Mouse (Mus musculus) layer of hippocampus, postnatal 25 days (tissue): ENCODE data around the gene 1700001L19Rik. TPM values are rescaled to one million over a fixed set of nuclear protein-coding genes. Genes with fewer than 3 reads are reported as not detected.
"Not testable (repeated sequence)": the region's sequence is repeated elsewhere in the genome, so short reads cannot be mapped to it uniquely, and the experiment has no call there.

Experiments used
- DNase-seq, 2 experiments: peaks; one replicate each; pipeline ENCODE4 v3.0.0; 2022; ENCODE audit warnings: mixed read lengths in 2 of 2, low spot score in 1 of 2; ENCODE audit errors: extremely low spot score in 1 of 2
- total RNA-seq, 2 experiments: library from RNA; stranded (reverse); gene quantifications; 2 replicates each; pipeline ENCODE4 v1.2.3; 2021

Gene 1700001L19Rik
- 10 to 100 TPM; 14.1 to 14.3 TPM for total RNA-seq

DNA sequence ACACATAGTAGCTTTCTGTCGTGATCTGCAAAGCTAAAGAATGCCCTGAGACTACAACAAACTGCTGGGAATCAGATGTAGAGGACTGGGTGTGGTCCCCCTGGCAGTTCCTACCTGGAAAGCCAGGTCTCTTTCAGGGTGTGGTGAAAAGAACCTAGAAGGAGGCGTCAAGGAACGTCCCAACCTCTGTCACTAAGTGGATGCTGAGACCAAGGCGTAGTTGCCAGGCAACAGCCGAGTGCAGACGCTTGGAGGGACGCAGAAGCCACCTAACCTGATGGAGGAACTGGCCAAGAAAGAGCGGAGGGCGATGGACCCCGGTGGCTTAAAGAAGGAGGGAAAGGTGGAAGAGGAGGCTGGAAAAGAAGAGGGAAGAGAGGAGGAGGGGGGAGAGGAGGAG lies at the start of gene 1700001L19Rik:
Gene 1700001L19Rik, plus strand, starts transcription at position 223 of the 400 bp plus-strand sequence.
- no peak for DNase-seq

DNA sequence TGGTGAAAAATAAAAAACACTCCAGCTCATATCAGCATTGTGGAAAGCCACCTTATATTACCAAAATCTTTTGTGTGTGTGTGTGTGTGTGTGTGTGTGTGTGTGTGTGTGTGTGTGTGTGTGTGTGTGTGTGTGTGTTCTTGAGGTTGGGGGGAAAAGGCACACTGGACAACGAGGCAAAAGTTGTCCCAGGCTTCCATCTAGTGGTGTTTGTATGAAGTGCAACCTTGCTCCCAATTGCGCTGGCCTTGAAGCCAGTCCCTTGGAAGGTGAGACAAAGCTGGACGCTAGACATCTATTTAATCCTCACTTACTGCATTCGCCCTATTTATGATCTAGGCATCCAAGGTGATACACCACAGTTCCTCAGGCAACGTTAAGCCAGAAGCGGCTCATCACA lies 43.8 kb upstream of the 1700001L19Rik start:
- DNase-seq: not testable (repeated sequence)

DNA sequence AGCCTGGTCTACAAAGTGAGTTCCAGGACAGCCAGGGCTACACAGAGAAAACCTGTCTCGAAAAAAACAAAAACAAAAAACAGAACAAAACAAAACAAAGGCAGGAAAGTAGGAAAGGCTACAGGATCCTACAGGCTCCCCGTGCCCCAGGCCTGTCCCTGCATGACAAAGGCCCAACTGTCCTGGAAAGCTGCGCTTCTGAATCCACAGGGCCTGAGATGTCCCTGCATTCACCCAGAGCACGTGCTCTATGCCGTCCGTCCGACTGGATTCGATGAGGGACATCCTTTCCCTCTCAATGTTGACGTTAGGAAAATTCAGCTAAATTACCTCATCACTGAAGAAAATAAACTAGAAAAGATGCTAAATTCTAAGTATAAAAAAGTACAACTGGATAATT lies 29.1 kb upstream of the 1700001L19Rik start:
- DNase-seq: no peak

DNA sequence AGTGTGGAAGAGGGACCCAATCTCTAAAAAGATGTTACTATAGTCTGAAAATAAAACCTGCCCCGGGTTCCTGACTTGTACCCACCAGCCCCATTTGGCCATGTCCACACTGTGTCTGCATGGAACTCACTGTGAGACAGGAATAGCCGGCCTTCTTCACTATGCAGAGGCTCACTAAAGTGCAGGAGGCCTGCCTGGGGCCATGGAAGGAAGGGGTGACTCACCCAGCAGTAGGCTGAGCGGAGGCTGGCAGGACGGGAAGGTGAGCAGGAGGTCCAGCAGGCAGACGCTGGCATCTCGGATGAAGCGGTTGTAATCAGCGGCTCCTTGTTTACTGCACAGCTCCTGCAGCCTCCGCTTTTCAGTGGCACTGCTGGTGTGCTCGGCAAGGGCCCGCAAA lies 28.7 kb upstream of the 1700001L19Rik start:
- DNase-seq: no peak

DNA sequence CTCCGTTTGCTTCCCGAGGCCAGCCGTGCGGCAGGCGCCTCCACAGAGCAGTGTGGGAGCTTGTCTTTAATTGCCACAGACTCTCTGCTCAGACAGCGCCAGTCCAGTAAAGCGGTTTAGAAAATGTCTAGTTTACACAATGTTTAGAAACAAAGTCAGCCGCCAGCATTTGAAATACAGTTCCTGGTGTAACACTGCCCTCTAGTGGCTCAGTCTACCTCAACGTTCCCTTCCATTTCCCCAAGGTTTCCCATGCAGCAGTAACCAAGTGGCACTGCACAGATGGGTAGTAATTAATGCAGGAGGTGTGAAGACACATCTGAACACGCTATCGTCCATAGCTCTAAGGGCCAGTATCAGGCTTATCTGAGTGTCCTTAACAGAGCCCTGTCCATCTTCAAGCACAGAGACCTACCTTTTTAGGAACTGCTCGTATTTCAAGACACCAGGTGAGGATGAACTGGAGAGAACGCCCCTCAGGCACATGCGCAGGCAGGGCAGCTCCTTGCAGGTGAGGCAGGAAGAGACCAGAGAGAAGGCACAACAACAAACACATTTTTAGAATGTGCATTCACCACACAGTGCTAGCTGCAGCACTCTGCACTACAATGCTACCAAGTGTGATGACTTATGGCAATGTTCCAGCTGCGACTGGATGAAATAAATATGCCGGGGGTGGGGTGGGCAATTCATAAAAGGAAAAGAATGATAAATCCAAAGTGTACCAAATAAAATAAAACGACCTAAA lies 27.5 kb upstream of the 1700001L19Rik start:
- DNase-seq: peak; percentile 53 to 70

DNA sequence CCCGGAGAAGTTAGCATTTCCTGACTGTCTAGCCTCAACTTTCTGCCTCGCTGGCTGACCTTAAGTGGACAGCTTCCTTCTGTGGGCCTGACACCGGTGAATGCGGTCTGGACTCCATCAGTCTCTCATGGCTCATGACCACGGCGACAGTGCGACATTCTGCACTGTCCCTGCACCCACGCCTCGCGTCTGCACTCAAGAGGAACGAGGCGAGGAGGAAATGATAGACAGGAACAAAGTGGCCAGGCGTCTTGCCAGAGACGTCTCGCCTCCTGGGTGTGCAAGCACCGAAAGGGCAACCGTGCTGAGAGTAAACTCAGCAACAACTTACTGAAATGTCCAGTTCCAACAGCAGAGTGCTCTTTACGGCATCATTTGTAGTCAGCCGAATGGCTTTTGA lies 25.0 kb upstream of the 1700001L19Rik start:
- DNase-seq: no peak

DNA sequence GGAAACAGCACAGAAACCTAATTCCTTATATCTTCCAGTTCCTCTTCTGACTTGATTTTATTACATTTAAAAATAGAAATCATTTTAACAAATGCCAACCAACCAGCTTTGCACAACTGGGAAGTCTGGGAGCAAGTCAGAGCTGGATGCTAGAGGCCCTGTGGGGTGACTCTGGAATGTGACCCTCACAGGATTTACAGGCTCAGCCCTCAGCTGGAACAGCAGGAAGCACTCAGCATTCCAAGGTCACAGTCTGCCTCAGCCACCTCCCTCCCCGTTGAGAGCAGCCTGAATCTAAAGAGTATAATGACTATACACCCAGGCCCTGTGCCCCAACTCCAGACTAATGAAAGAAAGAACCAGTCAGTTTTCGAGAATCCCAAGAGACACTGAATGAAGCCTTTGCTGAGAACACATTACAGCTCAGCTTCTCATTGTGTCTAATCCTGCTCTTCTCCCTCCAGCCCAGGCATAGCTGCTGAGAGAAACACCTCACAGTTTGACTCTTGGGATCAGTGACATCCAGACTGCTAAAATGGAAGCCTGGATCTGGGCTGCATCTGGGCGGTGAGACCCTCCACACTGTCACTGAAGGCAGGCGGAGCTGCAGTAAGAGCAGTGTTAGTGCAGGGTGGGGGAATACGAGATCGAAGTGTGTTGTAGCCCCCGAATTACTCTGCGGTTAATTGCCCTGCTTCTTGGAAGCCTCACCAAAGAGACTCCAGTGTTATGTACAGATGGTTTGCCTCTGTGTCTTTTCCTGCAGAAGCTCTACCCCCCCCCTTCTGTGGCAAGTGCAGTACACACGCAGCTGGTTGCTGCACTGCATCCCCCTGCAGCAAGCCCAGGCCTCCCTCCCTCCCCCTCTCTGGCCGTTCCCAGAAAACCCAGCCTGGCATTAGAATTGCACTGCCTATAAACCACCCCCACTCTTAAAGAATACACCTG lies 24.0 kb upstream of the 1700001L19Rik start:
- DNase-seq: no peak

DNA sequence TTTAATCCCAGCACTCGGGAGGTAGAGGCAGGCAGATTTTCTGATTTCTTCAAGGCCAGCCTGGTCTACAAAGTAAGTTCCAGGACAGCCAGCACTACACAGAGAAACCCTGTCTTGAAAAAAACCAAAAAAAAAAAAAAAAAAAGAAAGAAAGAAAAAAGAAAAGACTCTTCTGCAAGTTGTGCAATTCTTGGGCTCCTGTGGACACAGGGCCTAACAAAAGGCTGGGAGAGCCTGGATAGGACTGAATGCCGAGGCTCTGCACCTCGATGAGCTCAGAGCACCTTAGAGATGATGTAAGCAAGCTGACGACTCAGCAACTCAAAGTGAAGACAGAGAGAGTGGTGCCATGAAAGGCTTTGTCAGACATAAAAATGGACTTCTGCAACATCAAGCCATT lies 22.8 kb upstream of the 1700001L19Rik start:
- DNase-seq: no peak

DNA sequence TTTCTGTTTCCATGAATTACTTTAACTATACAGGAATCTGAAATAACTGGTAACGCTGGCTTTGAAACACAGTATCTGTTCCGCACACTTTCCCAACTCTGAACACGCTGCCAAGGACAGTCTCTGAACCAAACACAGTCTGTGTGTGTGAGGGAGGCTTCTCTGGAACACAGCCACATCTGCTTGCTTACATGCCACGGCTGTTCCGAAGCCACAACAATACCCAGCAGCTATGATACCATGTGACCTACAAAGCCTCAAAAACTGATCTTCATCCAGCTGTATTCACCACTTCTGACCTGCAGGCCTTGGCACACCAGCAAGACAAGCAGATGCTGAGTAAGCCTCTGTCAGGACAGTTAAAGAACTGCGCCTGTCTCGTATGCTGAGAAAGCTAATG lies 19.3 kb upstream of the 1700001L19Rik start:
- DNase-seq: peak; percentile 26 to 50

DNA sequence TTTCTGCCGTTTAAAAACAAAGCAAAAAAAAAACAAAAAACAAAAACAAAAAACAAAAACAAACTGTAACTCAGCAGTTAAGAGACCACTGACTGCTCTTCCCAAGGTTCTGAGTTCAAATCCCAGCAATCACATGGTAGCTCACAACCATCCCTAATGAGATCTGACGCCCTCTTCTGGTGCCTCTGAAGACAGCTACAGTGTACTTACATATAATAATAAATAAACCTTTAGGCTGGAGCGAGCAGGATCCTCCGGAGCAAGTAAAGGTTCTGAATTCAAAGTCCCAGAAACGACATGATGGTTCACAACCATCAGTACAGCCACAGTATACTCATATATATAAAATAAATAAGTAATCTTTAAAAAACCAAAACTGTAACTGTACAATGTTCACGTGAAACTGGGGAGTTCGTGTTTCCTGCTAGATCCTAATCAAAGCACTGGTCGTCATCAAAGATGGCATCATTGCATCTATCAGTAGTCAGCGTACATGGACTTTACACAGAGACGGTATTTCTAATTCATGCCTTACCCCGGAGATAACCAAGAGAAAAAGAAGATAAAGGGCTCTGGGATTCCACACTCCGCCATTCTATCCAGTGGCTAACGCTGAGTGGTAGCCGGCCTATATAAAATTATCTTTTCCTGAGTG lies 16.0 kb upstream of the 1700001L19Rik start:
- DNase-seq: no peak

DNA sequence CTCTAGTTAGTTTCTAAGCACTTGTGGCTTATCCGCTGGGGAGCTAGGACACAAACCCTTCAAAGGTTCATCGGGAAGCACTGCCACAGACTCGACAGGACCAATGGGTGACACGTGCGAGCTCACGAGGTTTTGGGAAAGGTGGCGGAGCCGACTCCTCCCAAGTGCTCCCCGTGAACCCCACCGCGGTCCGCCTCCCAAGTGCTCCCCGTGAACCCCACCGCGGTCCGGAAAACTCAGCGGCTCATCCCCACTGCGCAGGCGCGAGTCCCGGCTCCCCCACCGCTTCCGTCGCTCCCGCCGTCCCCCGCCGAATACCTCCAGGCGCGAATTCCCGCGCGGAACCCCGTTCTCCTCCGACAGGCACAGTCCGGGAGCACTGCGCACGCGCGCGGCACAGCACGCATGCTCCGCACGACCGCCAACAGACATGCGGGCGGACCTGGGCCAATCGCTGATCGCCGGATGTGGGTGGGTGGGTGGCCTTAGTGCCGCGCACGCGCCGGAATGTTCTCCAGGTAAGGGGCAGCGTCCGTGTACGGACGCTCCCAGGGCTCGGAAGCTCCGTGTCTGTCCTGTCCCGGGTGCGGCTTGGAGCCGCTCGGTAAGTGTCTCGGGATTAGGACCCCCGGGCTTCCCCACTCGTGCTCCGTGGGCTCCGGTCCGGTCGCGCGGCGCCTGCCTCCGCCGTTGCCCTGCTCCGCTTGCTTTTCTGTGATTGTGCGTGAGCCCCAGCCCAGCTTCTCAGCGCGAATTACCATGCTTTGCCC lies 15.3 kb upstream of the 1700001L19Rik start, which contains the start of the genes Mtrr and Fastkd3:
Gene Mtrr, minus strand, starts transcription at position 403 of the 770 bp plus-strand sequence.
Gene Fastkd3, plus strand, starts transcription at position 488 of the 770 bp plus-strand sequence.
- DNase-seq: peak; percentile 98 to 99

DNA sequence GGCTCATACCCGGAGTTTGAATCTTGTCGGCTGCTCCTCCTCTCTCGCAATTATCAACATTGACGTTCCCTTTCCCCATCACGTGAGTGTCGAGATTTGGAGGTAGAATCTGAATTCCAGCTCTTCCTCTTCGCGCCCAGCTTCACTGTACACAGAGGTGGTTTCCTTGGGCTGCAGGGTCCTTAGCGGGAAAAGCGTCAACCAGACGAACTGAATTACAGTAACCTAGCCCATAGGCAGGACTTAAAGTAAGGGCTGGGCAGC lies 14.8 kb upstream of the 1700001L19Rik start:
- no peak for DNase-seq

DNA sequence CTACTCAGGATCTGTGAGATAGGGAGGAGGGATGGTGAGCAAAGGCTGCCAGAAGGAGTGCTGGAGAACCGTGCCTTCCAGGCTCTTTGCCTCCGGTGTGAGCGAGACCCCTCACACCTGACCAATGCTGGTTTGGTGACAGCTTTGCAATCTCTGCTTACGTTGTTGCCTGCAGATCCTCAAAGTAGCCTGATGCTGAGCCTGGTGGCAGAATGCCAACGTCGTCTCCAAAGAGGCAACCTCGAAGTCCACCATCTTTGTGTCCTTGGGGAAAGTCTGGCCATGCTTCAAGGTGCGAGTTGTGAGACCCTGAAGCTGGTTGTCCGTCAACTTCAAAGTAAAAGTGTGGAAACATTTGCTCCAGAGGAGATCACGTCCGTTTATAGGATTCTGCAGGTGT lies 13.3 kb upstream of the 1700001L19Rik start:
- DNase-seq: no peak

DNA sequence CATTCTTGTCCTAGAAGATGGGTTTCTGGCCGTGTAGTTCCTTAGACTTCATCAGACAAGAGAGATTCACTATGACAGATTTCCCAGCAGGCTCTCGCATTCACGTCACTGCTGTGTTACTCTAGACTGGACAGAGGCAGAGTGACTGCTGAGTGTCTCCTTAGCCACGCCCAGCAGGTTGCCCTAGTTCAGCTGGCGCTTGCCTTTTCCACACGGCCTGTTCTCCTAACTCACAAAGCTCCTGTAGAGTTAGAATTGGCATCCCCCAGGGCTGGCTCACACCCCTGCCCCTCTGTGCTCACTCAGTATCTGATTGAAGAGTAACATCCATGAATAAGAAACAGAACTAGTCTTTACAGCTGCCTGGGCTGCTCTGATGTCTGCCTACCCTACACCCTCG lies 11.8 kb upstream of the 1700001L19Rik start:
- no peak for DNase-seq

DNA sequence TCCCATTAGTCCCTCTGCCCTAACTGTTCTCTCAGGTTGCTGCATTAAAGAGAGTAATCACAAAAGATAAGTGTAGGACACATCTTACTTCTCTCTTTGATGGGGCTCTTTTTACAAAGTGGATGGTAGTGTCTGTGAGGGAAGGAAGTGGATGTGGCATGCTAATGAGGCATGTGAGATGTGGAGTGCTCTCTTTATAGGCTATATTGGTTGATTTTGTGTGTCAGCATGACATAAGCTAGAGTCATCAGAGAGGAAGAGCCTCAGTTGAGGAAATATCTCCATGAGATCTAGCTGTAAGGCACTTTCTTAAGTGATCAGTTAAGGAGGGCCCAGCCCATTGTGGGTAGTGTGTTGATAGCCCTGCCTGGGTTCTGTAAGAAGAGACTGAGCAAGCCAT lies 8.9 kb upstream of the 1700001L19Rik start:
- no peak for DNase-seq

DNA sequence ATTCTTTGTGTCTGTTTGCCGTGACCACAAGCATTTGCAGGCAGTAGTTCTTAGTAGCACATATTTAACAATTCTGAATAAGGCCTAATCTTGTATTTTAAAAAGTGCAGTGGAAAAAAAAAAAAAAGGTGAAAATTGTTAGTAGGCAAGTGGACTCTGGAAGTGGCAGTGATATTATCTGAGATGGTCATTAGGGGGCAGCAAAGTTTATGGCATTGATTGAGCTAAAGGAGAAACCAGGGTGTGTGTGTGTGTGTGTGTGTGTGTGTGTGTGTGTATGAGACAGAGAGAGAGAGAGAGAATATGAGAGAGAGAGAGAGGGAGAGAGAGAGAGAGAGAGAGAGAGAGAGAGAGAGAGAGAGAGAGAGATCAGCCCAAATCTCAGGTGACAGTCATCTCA lies 3.4 kb upstream of the 1700001L19Rik start:
- no peak for DNase-seq

DNA sequence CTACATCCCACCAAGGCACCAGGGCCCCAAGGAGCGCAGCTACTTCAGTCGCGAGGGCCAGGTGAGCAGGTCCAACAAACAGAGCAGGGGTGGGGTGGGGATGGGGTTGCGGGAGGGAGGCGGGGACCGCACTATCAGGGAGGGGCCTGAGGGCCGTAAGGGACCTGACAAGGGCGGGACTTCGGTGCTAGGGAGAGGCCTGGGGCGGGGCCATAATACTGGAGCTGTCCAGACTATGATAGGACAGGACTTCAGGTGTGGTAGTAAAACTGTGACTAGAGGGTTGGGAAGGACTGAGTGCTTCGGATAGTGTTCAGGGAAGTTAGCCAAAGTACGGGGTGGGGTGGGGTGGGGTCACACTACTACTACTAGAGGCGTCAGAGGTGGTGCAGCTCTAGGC lies 446 bp downstream of the 1700001L19Rik start:
- DNase-seq: no peak

DNA sequence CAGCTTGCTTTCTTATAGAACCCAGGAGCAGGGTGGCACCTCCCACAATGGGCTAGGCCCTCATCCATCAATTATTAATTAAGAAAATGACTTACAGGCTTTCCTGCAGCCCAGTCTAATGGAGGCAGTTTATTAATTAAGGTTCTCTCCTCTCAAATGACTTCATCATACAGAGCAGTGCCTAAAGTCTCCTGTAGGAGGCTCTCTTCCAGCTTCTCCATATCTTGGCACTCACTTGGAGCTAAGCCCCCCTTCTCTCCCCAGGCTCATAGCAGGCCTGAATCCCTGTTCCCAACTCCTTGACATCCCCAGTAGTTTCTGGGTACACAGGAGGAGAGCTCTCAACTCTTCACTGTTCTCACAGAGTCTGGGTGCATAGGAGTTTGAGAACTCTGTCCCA lies 1.7 kb downstream of the 1700001L19Rik start:
- DNase-seq: no peak

DNA sequence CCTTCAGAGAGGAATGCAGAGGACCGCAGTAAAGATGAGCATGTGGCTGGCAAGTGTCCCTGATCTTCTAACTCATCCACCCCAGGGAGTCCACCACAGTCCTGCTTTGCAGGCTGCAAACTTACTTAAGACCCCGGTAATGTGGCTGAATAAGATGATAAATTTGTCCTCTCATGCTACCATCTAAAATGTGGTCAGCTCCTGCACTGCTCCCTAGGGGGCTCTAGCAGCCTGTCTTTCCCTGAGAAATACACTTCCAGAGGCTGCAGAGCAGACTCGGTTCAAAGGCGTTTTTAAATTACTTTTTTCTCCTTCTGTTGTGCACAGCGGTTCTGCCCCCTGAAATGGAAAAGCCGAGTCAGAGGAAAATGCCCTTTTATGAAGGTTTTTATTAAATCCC lies 4.0 kb downstream of the 1700001L19Rik start:
- no peak for DNase-seq

DNA sequence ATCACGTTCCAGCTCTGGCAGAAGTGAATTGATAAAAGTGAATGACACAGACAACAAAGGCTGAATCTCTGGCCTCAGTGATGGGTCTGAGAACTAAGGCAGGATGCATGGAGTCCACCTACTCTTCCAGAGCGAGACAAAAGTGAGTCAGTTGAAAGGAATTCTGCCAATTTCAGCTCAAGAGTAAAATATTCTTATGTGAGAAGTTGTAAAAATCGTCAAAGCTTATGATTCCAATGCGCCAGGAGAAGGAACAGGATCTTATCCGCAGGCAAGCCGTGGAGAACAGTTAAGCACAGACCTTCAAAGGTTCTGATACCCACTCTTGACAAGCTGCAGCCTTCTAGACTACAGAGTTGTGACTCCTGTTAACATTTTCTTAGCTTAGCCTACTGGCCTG lies 5.9 kb downstream of the 1700001L19Rik start:
- DNase-seq: no peak
